Mouse (Mus musculus): ENCODE results near the gene Anks1. TPM values are rescaled to one million over a fixed set of nuclear protein-coding genes. Genes with fewer than 3 reads are reported as not detected.

Gene Anks1
- total and polyA plus RNA-seq, 3 experiments, result 6.6 to 13.3 (median 9.6) TPM

DNA sequence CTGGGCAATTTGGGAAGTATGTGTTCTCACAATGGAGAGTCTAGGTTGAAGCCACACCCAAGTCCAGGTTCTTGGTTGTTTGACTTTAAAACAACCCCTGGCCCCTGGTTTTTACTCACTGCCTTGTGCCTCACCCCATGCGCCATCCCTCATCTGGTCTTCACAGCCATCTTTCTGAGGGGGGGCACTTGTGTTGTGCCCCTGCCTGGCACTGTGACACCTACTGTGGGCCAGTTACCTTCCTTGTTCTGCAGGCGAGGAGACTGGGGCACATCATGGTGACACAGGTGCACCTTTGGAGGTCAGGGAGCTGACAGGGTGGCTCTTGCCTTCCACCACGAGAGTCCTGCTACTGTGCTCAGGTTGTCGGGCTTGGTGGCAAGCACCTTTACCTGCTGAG, 33.0 kb downstream of the Anks1 start:
- DNase-seq (ENCODE audit: low spot score) (no peak), ATAC-seq (ENCODE audit: extremely low read depth, insufficient number of reproducible peaks, low FRiP score, poor library complexity, severe bottlenecking) (no peak)
- no peak for TF ChIP-seq GATA1 (IDR thresholded peaks at IDR 0.05; ENCODE audit: borderline replicate concordance, low read length)
- H3K4me1 ChIP-seq (ENCODE audit: insufficient read depth, low read depth, low read length), result 0 out of 2 replicates have a peak, but pooled peaks cover 6% of the 10 kb centered on the region
- H3K4me3 ChIP-seq (ENCODE audit: low read depth, low read length), result no peak overlapping the region
- H3K27me3 ChIP-seq (ENCODE audit: insufficient read depth, low read length), result no peaks in the 10 kb centered on the region
- peaks cover 22% of the 10 kb centered on the region for H3K36me3 ChIP-seq (replicated peaks)
- H3K9me3 ChIP-seq (replicated peaks), result no peaks in the 10 kb centered on the region

DNA sequence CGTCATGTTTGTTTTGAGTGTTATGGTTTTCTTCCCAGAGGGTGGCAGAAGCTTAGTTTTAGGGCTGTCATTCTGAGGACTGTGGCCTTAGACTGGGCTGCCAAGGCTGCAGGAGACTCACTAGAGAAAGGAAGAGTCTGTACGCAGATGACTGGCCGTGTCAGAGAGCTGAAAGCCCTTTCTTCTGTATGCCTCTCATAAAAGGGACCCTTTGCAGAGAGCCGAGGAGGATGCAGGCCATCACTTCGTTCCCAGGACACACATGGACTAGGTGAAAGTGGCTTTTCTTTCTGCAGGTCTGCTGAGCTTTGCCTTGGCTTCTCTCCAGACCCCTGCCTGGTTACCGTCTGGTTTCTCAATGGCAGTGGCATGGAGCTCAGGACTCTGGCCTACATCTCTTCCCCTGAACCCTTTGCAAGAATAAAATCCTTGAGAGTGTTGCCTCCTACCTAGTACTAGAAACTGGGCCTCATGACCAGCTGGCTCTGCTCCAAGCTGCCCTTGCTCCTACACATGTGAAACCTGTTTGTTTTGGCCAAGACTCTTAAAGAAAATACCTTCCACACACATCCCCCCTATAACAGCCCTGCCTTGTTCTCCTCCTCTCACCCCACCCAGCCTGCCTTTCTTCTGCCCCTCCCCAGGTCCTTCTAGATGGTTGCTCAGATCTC, 36.6 kb downstream of the Anks1 start:
- TF ChIP-seq TAL1 (conservative IDR thresholded peaks at IDR 0.05; ENCODE audit: low read depth, low read length) (no peak), GATA2 (IDR thresholded peaks at IDR 0.05; ENCODE audit: borderline replicate concordance, low read depth, low read length) (no peak), CTCF (IDR thresholded peaks at IDR 0.05; ENCODE audit: low read depth, low read length) (no peak), GATA1 (IDR thresholded peaks at IDR 0.05; ENCODE audit: borderline replicate concordance, low read length) (no peak), POLR2AphosphoS5 (IDR thresholded peaks at IDR 0.05; ENCODE audit: insufficient replicate concordance, low read depth, low read length) (no peak)
- no peaks in the 10 kb centered on the region for H3K27me3 ChIP-seq (ENCODE audit: insufficient read depth, low read length)
- H3K9me3 ChIP-seq (replicated peaks), result no peaks in the 10 kb centered on the region

DNA sequence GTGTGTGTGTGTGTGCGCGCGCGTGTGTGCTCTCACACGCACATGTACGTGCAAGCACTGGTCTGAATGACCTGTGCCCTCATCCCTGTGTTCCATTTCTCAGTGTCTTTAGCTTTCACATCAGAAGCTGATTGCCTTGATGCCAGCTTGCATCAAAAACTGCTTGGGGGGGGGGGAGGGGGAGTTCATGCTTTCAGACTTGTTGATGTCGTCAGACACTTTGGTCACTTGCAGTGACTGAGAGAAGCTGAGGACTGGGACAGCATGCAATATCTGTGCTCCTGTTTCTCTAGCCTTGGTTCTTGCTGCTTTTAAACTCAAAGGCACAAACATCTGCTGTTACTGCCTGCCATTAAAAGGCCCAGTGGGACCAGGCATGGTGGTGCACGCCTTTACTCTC, 37.3 kb downstream of the Anks1 start:
- Histone ChIP-seq H3K9me3 (replicated peaks) (no peaks in the 10 kb centered on the region), H3K4me1 (ENCODE audit: insufficient read depth, low read depth, low read length) (no peaks in the 10 kb centered on the region), H3K27me3 (ENCODE audit: insufficient read depth, low read length) (no peaks in the 10 kb centered on the region), H3K36me3 (replicated peaks) (peaks cover 11% of the 10 kb centered on the region), H3K4me3 (ENCODE audit: low read depth, low read length) (no peak overlapping the region)
- no peak for TF ChIP-seq TAL1 (conservative IDR thresholded peaks at IDR 0.05; ENCODE audit: low read depth, low read length)
- no peak for DNase-seq (ENCODE audit: low spot score)
- ATAC-seq (ENCODE audit: extremely low read depth, insufficient number of reproducible peaks, low FRiP score, poor library complexity, severe bottlenecking), result no peak

More for the DNA sequence above, 36.6 kb downstream of the Anks1 start:
- no peak overlapping the region for H3K4me3 ChIP-seq (ENCODE audit: low read depth, low read length)
- DNase-seq (ENCODE audit: low spot score) (no peak), ATAC-seq (ENCODE audit: extremely low read depth, insufficient number of reproducible peaks, low FRiP score, poor library complexity, severe bottlenecking) (no peak)
- no peaks in the 10 kb centered on the region for H3K4me1 ChIP-seq (ENCODE audit: insufficient read depth, low read depth, low read length)
- peaks cover 9% of the 10 kb centered on the region for H3K36me3 ChIP-seq (replicated peaks)

DNA sequence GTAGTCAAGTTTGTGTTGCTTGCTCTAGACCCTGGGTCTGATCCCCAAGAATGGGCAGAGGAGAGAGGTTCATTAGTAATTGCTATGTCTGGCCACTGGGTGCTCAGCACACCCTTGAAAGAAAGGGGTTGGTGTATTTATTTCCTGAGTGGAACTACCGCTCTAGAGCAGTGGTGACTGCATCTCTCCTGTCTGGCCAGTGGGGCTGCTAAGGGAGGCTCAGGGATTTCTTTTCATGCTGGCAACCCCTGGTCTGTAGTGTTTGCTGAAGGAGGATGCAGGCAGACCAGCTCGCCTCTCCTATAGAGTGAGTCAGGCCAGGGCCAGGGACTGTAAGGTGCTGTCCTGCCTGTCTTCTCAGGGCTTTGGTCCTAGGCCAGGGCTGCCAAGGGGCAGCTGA, 38.0 kb downstream of the Anks1 start:
- ATAC-seq (ENCODE audit: extremely low read depth, insufficient number of reproducible peaks, low FRiP score, poor library complexity, severe bottlenecking) (no peak), DNase-seq (ENCODE audit: low spot score) (no peak)
- no peaks in the 10 kb centered on the region for H3K9me3 ChIP-seq (replicated peaks)
- H3K4me3 ChIP-seq (ENCODE audit: low read depth, low read length), result no peak overlapping the region
- peaks cover 14% of the 10 kb centered on the region for H3K36me3 ChIP-seq (replicated peaks)
- H3K4me1 ChIP-seq (ENCODE audit: insufficient read depth, low read depth, low read length), result no peaks in the 10 kb centered on the region
- no peaks in the 10 kb centered on the region for H3K27me3 ChIP-seq (ENCODE audit: insufficient read depth, low read length)
- no peak for TF ChIP-seq TAL1 (conservative IDR thresholded peaks at IDR 0.05; ENCODE audit: low read depth, low read length)
- no peak for TF ChIP-seq CTCF (IDR thresholded peaks at IDR 0.05; ENCODE audit: low read depth, low read length)
- TF ChIP-seq GATA2 (IDR thresholded peaks at IDR 0.05; ENCODE audit: borderline replicate concordance, low read depth, low read length), result no peak
- TF ChIP-seq POLR2AphosphoS5 (IDR thresholded peaks at IDR 0.05; ENCODE audit: insufficient replicate concordance, low read depth, low read length), result no peak
- no peak for TF ChIP-seq GATA1 (IDR thresholded peaks at IDR 0.05; ENCODE audit: borderline replicate concordance, low read length)

DNA sequence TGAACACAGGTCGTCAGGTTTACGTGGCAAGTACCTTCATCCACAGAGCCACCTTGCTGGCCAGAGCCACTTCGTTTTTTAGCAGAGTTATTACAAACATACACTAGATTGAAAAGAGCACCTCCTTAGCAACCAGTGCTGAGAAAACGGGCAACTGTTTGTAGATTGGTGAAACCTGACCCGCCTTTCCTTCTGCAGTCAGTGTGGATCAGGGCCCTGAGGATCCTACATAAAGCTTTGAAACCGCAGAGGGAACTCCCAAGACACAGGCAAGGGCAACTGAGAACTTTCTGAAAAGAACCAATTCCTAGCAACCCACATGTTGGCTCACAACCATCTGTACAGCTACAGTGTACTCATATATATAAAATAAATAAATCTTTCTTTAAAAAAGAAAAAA, 44.0 kb downstream of the Anks1 start:
- no peaks in the 10 kb centered on the region for H3K9me3 ChIP-seq (replicated peaks)
- no peak for ATAC-seq (ENCODE audit: extremely low read depth, insufficient number of reproducible peaks, low FRiP score, poor library complexity, severe bottlenecking)
- no peaks in the 10 kb centered on the region for H3K4me1 ChIP-seq (ENCODE audit: insufficient read depth, low read depth, low read length)
- DNase-seq (ENCODE audit: low spot score), result no peak
- no peak overlapping the region for H3K4me3 ChIP-seq (ENCODE audit: low read depth, low read length)
- peaks cover 20% of the 10 kb centered on the region for H3K36me3 ChIP-seq (replicated peaks)
- H3K27me3 ChIP-seq (ENCODE audit: insufficient read depth, low read length), result no peaks in the 10 kb centered on the region
- TF ChIP-seq TAL1 (conservative IDR thresholded peaks at IDR 0.05; ENCODE audit: low read depth, low read length), result no peak
- no peak for TF ChIP-seq GATA1 (IDR thresholded peaks at IDR 0.05; ENCODE audit: borderline replicate concordance, low read length)

DNA sequence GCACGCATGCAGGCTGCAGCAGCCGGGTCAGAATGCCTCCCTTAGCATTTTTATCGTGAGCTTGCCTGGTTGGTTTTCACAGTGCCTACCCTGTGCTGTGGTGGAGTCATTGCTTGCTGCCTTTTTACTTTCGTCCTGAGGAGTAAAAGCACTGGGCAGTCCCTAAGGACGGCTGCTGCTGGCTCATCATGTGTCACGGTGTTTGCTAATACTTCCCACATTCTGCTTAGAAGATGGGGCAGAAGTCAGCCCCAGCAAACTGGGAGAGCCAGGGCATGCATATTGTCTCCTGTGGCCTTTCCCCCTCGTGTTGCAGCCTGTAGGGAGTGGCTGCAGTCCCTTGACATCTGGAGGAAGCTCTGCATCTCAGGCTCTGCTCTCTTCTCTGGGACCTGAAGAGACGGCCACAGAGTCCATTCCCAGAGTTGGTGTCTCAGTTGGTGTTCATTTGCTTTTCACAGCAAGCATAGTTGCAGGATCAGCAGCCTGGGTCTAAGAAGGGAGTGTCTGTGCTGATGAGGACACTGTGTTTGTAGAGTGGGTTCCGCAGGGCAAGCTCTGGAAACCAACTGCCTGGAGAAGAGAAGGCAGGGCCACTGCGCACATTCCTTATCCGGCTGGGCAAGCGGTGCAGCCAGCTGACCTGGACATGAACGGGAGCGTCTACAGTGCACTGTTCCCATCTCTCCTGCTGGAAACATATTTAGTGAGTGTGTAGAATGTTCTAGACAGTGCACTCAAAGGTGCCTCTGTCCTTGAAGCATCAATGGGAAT, 45.7 kb downstream of the Anks1 start:
- H3K36me3 ChIP-seq (replicated peaks), result peaks cover 20% of the 10 kb centered on the region
- DNase-seq (ENCODE audit: low spot score) (no peak), ATAC-seq (ENCODE audit: extremely low read depth, insufficient number of reproducible peaks, low FRiP score, poor library complexity, severe bottlenecking) (no peak)
- no peaks in the 10 kb centered on the region for H3K27me3 ChIP-seq (ENCODE audit: insufficient read depth, low read length)
- H3K4me3 ChIP-seq (ENCODE audit: low read depth, low read length), result no peak overlapping the region
- TF ChIP-seq TAL1 (conservative IDR thresholded peaks at IDR 0.05; ENCODE audit: low read depth, low read length), result no peak
- no peak for TF ChIP-seq GATA1 (IDR thresholded peaks at IDR 0.05; ENCODE audit: borderline replicate concordance, low read length)
- no peak for TF ChIP-seq POLR2AphosphoS5 (IDR thresholded peaks at IDR 0.05; ENCODE audit: insufficient replicate concordance, low read depth, low read length)
- no peak for TF ChIP-seq GATA2 (IDR thresholded peaks at IDR 0.05; ENCODE audit: borderline replicate concordance, low read depth, low read length)
- TF ChIP-seq CTCF (IDR thresholded peaks at IDR 0.05; ENCODE audit: low read depth, low read length), result no peak
- H3K4me1 ChIP-seq (ENCODE audit: insufficient read depth, low read depth, low read length), result no peaks in the 10 kb centered on the region
- no peaks in the 10 kb centered on the region for H3K9me3 ChIP-seq (replicated peaks)
